Mouse (Mus musculus): ENCODE measurements around the gene Nmrk2.

Gene Nmrk2

DNA sequence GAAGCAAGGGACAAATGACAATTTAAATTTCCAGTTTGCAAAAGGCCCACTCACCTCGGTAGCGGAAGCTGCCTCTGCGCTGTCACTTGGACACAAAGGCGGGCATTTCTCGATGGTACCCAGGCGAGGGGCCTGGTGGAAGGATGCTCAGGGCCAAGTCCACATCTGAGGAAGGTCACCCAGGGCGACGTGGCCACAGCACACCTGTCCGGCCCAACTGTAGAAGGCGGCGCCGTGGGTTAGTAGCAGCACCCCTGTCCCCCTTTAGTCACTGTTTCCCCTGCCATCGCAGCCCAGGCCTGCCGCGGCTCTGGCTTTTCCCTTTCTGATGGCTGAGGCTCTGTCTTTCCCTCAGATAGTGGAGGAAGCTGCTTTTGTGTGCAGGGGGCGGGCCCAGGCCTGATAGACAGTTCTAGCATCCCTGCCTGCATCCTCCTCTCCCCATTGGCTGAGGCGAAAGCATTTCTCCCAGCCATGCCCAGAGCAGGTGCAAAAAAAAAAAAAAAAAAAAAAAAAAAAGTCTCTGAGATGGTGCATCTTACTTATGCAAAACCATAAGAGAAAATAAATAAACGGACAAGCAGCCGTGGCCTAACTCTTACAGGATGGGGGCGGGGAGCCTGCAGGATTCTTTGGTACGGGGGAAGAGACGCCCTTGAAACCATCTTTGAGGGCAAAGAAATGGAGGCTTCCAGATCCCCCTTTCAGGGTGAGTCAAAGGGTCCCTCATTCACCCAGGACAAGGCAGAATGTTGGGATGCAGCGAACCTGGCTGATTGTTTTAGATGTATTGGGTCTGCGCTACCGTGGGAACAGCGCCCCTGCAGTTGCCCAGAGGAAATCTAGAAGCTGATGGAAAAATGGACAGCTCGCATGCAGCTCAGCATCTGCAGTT, 28.8 kb upstream of the Nmrk2 start, which contains the start of gene Atcay:
TSS of gene Atcay (minus strand) at position 396 of the 895 bp plus-strand sequence.
- CTCF ChIA-PET, result interaction anchor here (0.6 to 4.2 kb wide), 74 partner anchors 7 to 1022 kb away, joined by 3 to 37 read pairs (median 4); partner anchors contain the start of genes Cactin (in 2 of the 4), Apba3 (in 1 of the 4), Map2k2 (in 1 of the 4) and Matk (in 1 of the 4)

GRCm38 (mm10) chr10:81229735-81230437, 28.0 kb upstream of the Nmrk2 start:
- CTCF ChIA-PET, result interaction anchor here (0.6 to 4.2 kb wide), 27 partner anchors 10 to 1021 kb away, joined by 3 to 37 read pairs (median 8); partner anchors contain the start of genes Apba3 (in 1 of the 4), Mrpl54 (in 1 of the 4), Pip5k1c (in 1 of the 4) and Tjp3 (in 1 of the 4)
- POLR2A ChIA-PET, result interaction anchor here (0.5 to 2.1 kb wide), 12 partner anchors 9 to 524 kb away, joined by 3 to 9 read pairs (median 3); partner anchors contain the start of genes Eef2 (in 1 of the 4), Hmg20b (in 1 of the 4) and Tjp3 (in 1 of the 4)

More for the DNA sequence above, 28.8 kb upstream of the Nmrk2 start, which contains the start of gene Atcay:
- POLR2A ChIA-PET, result interaction anchor here (0.5 to 2.1 kb wide), 34 partner anchors 9 to 306 kb away, joined by 3 to 9 read pairs (median 3); partner anchors contain the start of genes Cactin (in 2 of the 4), Hmg20b (in 2 of the 4), Apba3 (in 1 of the 4) and Eef2 (in 1 of the 4)

- CTCF ChIA-PET, result interaction anchor here (0.5 to 2.5 kb wide), 21 partner anchors 8 to 477 kb away, joined by 3 to 16 read pairs (median 4); partner anchors contain the start of genes Pip5k1c (in 1 of the 4) and Zfr2 (in 1 of the 4)
- POLR2A ChIA-PET, result interaction anchor here (0.6 to 2.5 kb wide), 22 partner anchors 9 to 294 kb away, joined by 3 to 9 read pairs (median 4); partner anchors contain the start of genes Eef2 (in 1 of the 4), Map2k2 (in 1 of the 4), Matk (in 1 of the 4) and Zfr2 (in 1 of the 4)
Observed at GRCm38 (mm10) chr10:81223731-81224130, 21.9 kb upstream of the Nmrk2 start.

DNA sequence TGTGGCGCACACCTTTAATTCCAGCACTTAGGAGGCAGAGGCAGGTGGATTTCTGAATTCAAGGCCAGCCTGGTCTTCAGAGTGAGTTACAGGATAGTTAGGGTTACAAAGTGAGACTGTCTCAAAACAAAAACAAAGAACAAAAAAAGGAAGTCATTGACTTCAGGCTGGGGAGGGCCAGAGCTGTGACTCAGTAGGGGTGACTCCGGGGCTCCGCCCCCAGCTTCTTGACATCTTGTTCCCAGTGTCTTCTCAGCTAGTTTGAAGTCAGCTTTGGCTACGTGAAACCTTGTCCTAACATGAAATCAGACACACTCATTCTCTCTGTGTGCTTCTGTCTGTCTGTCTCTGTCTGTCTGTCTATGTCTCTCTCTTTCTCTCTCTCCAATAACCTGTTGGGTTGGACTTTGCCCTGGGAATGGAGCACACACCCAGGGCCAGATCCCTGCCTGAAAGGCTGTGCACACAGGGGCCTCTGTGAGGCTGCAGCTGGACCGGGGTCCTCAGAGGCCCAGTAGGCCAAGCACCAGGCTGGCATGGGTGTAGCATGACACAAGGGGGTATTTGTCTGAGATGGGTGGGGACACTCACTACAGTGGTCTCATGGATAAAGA, 19.7 kb upstream of the Nmrk2 start:
- ChIA-PET POLR2A (interaction anchor here in 1 of 4 experiments (0.8 to 1.7 kb wide), 3 partner anchors 10 to 81 kb away, joined by 3 to 4 read pairs (median 4); no protein-coding TSS in a partner anchor), CTCF (interaction anchor here in 2 of 4 experiments (0.6 to 4.5 kb wide), 5 partner anchors 9 to 85 kb away, joined by 3 to 21 read pairs (median 4); partner anchors contain the start of gene Atcay (in 1 of the 2))

GRCm38 (mm10) chr10:81217964-81218363, 16.1 kb upstream of the Nmrk2 start:
- ChIA-PET POLR2A (interaction anchor here in 2 of 4 experiments (0.6 to 1.7 kb wide), 6 partner anchors 10 to 184 kb away, joined by 3 to 6 read pairs (median 3); no protein-coding TSS in a partner anchor), CTCF (interaction anchor here (0.5 to 4.5 kb wide), 22 partner anchors 8 to 333 kb away, joined by 3 to 21 read pairs (median 3); partner anchors contain the start of gene Atcay (in 2 of the 4))

GRCm38 (mm10) chr10:81217267-81217666, 15.4 kb upstream of the Nmrk2 start:
- CTCF ChIA-PET, result interaction anchor here (0.6 to 4.5 kb wide), 22 partner anchors 12 to 354 kb away, joined by 3 to 21 read pairs (median 3); partner anchors contain the start of genes Atcay (in 2 of the 4), Ncln (in 1 of the 4) and Pip5k1c (in 1 of the 4)

DNA sequence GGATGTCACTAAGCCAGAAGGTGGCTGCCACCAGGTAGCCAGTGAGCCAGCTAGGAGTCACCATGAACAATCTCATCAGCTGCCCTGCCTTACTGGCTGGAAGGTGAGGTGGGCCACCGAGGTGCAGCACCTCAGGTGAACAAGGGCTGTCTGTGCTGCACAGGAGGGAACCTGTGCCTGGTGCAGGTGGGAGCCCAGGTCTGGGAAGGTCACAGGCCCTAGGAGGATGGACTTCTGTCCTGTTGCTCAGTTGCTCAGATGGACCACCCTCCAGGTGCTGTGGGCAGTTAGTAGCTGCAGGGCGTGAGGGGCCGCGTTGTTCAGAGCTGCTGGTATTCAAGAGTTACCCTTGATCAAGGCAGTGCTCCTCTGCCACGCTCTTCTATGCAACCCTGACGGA, 15.0 kb upstream of the Nmrk2 start:
- CTCF ChIA-PET, result interaction anchor here (0.6 to 3.1 kb wide), 22 partner anchors 13 to 355 kb away, joined by 3 to 11 read pairs (median 3); partner anchors contain the start of genes Atcay (in 1 of the 4), Ncln (in 1 of the 4) and Pip5k1c (in 1 of the 4)
- POLR2A ChIA-PET, result interaction anchor here in 3 of 4 experiments (0.6 to 1.7 kb wide), 7 partner anchors 17 to 288 kb away, joined by 3 read pairs; no protein-coding TSS in a partner anchor

More at GRCm38 (mm10) chr10:81217267-81217666, 15.4 kb upstream of the Nmrk2 start:
- POLR2A ChIA-PET, result interaction anchor here in 3 of 4 experiments (0.6 to 1.7 kb wide), 7 partner anchors 11 to 184 kb away, joined by 3 read pairs; no protein-coding TSS in a partner anchor

DNA sequence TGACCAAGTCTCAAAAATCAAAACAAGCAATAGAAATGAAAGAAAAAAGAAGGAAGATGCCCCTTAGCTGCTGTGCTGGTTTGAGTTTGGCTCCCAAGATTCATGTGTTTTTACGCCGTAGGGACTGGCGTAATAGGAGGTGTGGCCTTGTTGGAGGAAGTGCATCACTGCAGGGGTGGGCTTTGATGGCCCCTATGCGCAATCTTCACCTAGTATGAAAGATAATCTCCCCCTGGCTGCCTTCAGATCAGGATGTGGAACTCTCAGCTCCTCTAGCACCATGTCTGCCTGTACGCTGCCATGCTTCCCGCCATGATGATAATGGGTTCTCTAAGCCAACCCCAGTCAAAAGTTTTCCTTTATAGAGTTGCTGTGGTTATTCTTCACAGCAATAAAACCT, 14.4 kb upstream of the Nmrk2 start:
- ChIA-PET CTCF (interaction anchor here (0.6 to 3.1 kb wide), 14 partner anchors 13 to 286 kb away, joined by 3 to 8 read pairs (median 3); partner anchors contain the start of genes Atcay (in 1 of the 4) and Matk (in 1 of the 4)), POLR2A (interaction anchor here (0.6 to 1.7 kb wide), 7 partner anchors 15 to 287 kb away, joined by 3 to 7 read pairs (median 3); no protein-coding TSS in a partner anchor)

DNA sequence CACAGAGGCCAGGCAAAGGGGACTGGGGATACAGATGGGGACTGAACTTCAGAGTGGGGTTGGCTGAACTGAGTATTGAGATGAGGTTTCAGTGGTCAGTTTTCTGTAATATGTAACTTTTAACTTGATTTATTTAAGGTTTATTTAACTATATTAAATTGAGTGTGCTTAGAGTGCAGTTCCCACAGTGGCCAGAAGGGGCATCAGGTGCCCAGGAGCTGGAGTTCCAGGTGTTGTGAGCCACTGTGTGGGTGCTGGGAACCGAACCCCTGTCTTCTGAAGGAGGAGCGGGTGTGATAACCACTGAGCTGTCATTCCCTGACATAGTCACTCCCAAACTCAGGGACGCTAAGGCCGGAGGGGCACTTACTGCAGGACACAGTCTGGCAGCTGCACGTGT, 8.3 kb upstream of the Nmrk2 start:
- ChIA-PET CTCF (interaction anchor here (0.6 to 3.4 kb wide), 35 partner anchors 9 to 298 kb away, joined by 3 to 18 read pairs (median 3); partner anchors contain the start of genes Atcay (in 1 of the 4) and Pip5k1c (in 1 of the 4)), POLR2A (interaction anchor here in 2 of 4 experiments (0.6 to 2.3 kb wide), 10 partner anchors 13 to 543 kb away, joined by 3 to 7 read pairs (median 3); partner anchors contain the start of genes Atcay (in 1 of the 2), Cactin (in 1 of the 2) and Pip5k1c (in 1 of the 2))

DNA sequence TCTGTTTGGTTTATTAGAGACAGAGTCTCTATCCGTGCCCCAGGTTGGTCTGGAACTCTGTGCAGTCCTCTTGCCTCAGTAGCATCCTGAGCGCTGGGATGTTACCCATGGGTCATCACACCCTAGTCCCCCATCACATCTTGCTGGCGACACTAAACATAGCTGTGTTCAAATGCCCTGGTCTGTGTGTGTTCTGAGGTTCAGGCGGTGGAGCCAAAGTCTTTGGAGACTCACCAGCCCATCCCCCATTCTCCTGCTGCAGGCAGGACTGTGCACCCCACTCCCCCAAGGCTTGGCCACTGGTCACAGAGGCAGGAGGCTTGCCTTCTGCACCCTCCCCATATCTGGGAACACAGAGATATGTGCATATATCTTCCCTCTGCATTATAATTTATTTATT, 2.3 kb upstream of the Nmrk2 start:
- ChIA-PET CTCF (interaction anchor here (0.8 to 1.6 kb wide), 6 partner anchors 15 to 138 kb away, joined by 3 to 8 read pairs (median 4); partner anchors contain the start of gene Pip5k1c (in 1 of the 4)), POLR2A (interaction anchor here in 1 of 4 experiments (1.0 to 1.2 kb wide), 3 partner anchors 10 to 20 kb away, joined by 3 to 5 read pairs (median 3); no protein-coding TSS in a partner anchor)

GRCm38 (mm10) chr10:81202978-81203720, 1.3 kb upstream of the Nmrk2 start:
- ChIA-PET CTCF (interaction anchor here (0.6 to 2.6 kb wide), 22 partner anchors 9 to 248 kb away, joined by 3 to 9 read pairs (median 4); partner anchors contain the start of gene Pip5k1c (in 2 of the 4)), POLR2A (interaction anchor here (0.7 to 1.2 kb wide), 8 partner anchors 9 to 262 kb away, joined by 3 to 5 read pairs (median 3); no protein-coding TSS in a partner anchor)

GRCm38 (mm10) chr10:81200605-81201287, 1.1 kb downstream of the Nmrk2 start:
- ChIA-PET POLR2A (interaction anchor here in 1 of 4 experiments (0.8 kb wide), 1 partner anchor 96 kb away, joined by 3 read pairs; no protein-coding TSS in a partner anchor), CTCF (interaction anchor here in 2 of 4 experiments (0.6 to 1.8 kb wide), 4 partner anchors 9 to 131 kb away, joined by 3 to 6 read pairs (median 4); partner anchors contain the start of gene Zfr2 (in 1 of the 2))

DNA sequence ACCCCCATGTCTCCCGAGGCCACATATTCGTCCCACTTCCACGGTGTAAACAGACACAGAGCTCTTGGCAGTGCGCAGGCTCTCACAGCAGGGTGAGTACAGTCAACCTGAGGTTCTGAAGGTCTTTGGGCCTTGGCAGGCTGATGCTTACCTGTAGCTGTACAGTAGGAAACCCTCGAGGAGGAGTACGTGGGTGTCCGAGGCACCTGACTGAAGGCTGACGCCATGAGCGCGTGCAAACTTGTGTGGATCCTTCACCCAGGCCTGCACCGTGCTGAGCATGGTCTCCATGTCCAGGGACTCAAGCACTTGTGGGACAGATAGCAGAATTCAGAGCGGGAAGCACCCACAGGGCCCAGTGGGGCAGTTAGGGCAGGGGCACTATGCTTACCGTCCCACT, 1.7 kb downstream of the Nmrk2 start:
- ChIA-PET POLR2A (no interaction called here), CTCF (interaction anchor here in 1 of 4 experiments (1.8 kb wide), 1 partner anchor 10 kb away, joined by 6 read pairs; no protein-coding TSS in a partner anchor)

- ChIA-PET CTCF (interaction anchor here in 2 of 4 experiments (0.9 to 1.3 kb wide), 6 partner anchors 18 to 353 kb away, joined by 3 read pairs; partner anchors contain the start of gene Pip5k1c (in 1 of the 2)), POLR2A (no interaction called here)
Observed at GRCm38 (mm10) chr10:81198990-81199389, 2.9 kb downstream of the Nmrk2 start.

- POLR2A ChIA-PET, result interaction anchor here in 3 of 4 experiments (0.6 kb wide), 3 partner anchors 41 to 111 kb away, joined by 3 to 6 read pairs (median 3); partner anchors contain the start of gene Map2k2 (in 1 of the 3)
- CTCF ChIA-PET, result interaction anchor here in 3 of 4 experiments (0.6 to 1.3 kb wide), 8 partner anchors 11 to 353 kb away, joined by 3 to 6 read pairs (median 3); partner anchors contain the start of gene Pip5k1c (in 1 of the 3)
Observed at GRCm38 (mm10) chr10:81198230-81198629, 3.6 kb downstream of the Nmrk2 start.

Data from embryonic stem cell, embryonic (primary cell).